Comparison of ENCODE assay signal across 8 mouse cellular contexts in genomic region chr6:56608277-56608676, GRCm38 (mm10). TPM values are rescaled to one million over a fixed set of nuclear protein-coding genes. Genes with fewer than 3 reads are reported as not detected.
DNase-seq lines count a peak whose midpoint lies in the region; ATAC-seq lines count a peak whose summit lies in the region.

No protein-coding gene starts in this region.

- no peak overlapping the region for H3K9ac ChIP-seq in limb, embryonic 11.5 days (ENCODE audit: low read length)
- no peak overlapping the region for H3K9ac ChIP-seq in neural tube, embryonic 13.5 days

- H3K9me3 ChIP-seq in limb, embryonic 11.5 days (ENCODE audit: control insufficient read depth, low read length): no peaks in the 10 kb centered on the region
- no peaks in the 10 kb centered on the region for H3K9me3 ChIP-seq in neural tube, embryonic 13.5 days

- 9% methylated on average over 4 of the region's 4 CpGs for WGBS in limb, embryonic 11.5 days
- WGBS in neural tube, embryonic 13.5 days: 6% methylated on average over 4 of the region's 4 CpGs

- H3K4me2 ChIP-seq in limb, embryonic 11.5 days (ENCODE audit: low read depth, severe bottlenecking): no peak overlapping the region
- no peak overlapping the region for H3K4me2 ChIP-seq in neural tube, embryonic 13.5 days

- H3K27ac ChIP-seq in limb, embryonic 11.5 days (replicated peaks; ENCODE audit: low read depth, low read length): no peak overlapping the region
- no peak overlapping the region for H3K27ac ChIP-seq in neural tube, embryonic 13.5 days (replicated peaks)

- H3K4me3 ChIP-seq in limb, embryonic 11.5 days (ENCODE audit: low read depth, low read length): no peak overlapping the region
- H3K4me3 ChIP-seq in neural tube, embryonic 13.5 days: no peak overlapping the region

- H3K4me1 ChIP-seq in limb, embryonic 11.5 days (ENCODE audit: control insufficient read depth, insufficient read depth, low read length): no peaks in the 10 kb centered on the region
- no peaks in the 10 kb centered on the region for H3K4me1 ChIP-seq in neural tube, embryonic 13.5 days (replicated peaks)

- DNase-seq in cerebellum, postnatal 4 days (ENCODE audit: low spot score in 2 of 2): peak; percentile 66 to 73
- peak; percentile 62 for DNase-seq in gastrocnemius, adult 18-20 months (ENCODE audit: low spot score)
- peak; percentile 25 to 67 for DNase-seq in kidney, adult 8-10 months
- peak; percentile 77 for DNase-seq in limb, embryonic 11.5 days (ENCODE audit: low spot score)
- DNase-seq in thymus, postnatal 0 days (ENCODE audit: low spot score): peak; percentile 71

- no peaks in the 10 kb centered on the region for H3K36me3 ChIP-seq in limb, embryonic 11.5 days (ENCODE audit: control insufficient read depth, insufficient read depth, low read length)
- no peaks in the 10 kb centered on the region for H3K36me3 ChIP-seq in neural tube, embryonic 13.5 days

- H3K27me3 ChIP-seq in limb, embryonic 11.5 days (ENCODE audit: control insufficient read depth, insufficient read depth, low read length): no peaks in the 10 kb centered on the region
- H3K27me3 ChIP-seq in neural tube, embryonic 13.5 days: no peaks in the 10 kb centered on the region

- ATAC-seq in CD4-positive, CD25-positive, alpha-beta regulatory T cell, adult 4 months: peak; percentile 56
- peak; percentile 61 for ATAC-seq in activated CD4-positive, CD25-positive, alpha-beta regulatory T cell, adult 4 months
- 0 out of 2 replicates have a peak, but pooled peaks have one; percentile 62 for ATAC-seq in limb, embryonic 11.5 days (ENCODE audit: insufficient number of reproducible peaks, low FRiP score, low TSS enrichment, low read depth)
- ATAC-seq in neural tube, embryonic 13.5 days (ENCODE audit: low read depth): peak; percentile 63

RNA-seq across cellular contexts. Expression of gene Pde1c, which starts 39.4 kb away (rescaled TPM):
- polyA plus RNA-seq in CD4-positive, CD25-positive, alpha-beta regulatory T cell, adult 4 months (2017; shearing (Covaris generic)): under 1 TPM in 1 of 2 experiments, not detected in 1; 0.09 TPM
- under 1 TPM; 0.14 to 0.44 TPM for polyA plus RNA-seq in activated CD4-positive, CD25-positive, alpha-beta regulatory T cell, adult 4 months (2017; shearing (Covaris generic))
- total RNA-seq in gastrocnemius, adult 18-20 months (2021): under 1 TPM; 0.43 to 0.55 TPM
- polyA plus RNA-seq in limb, embryonic 11.5 days (2014; fragmentation: Nextera tagmentation; extraction: Ambion mirVana): 1.3 and 1.7 TPM in 2 replicates
- polyA plus RNA-seq in neural tube, embryonic 13.5 days (2015; fragmentation: Nextera tagmentation; extraction: Ambion mirVana): 8.5 and 9.8 TPM in 2 replicates
- polyA plus RNA-seq in thymus, postnatal 0 days (2015; fragmentation: Nextera tagmentation; extraction: Ambion mirVana): 0.98 and 1.4 TPM in 2 replicates
